Mouse (Mus musculus) thymus, adult 2 months (tissue): ENCODE measurements around the gene Hcfc1.

Experiments
- CTCF ChIP-seq: fragments of 200-500 bp; IDR thresholded peaks from 2 replicates; pipeline ENCODE4 v1.5.1; 2012; ENCODE audit warnings: mild to moderate bottlenecking, control low read depth, low read length, moderate library complexity, borderline replicate concordance; ENCODE audit not compliant: control insufficient read depth, poor library complexity, insufficient read depth; ENCODE audit errors: extremely low read depth
- POLR2A ChIP-seq: fragments of 200-500 bp; IDR thresholded peaks from 2 replicates; pipeline ENCODE4 v1.6.1; 2012; ENCODE audit warnings: mild to moderate bottlenecking, low read length, control low read depth, moderate library complexity; ENCODE audit not compliant: control insufficient read depth, poor library complexity, insufficient read depth; ENCODE audit errors: extremely low read depth

- TF ChIP-seq CTCF (no peak), POLR2A (no peak)
Measured at GRCm38 (mm10) chrX:73916945-73917344, 49.2 kb downstream of the Hcfc1 start.
